Mouse (Mus musculus) bone marrow, adult 2 months (tissue): Measurements from ENCODE around the gene Frs3. TPM values are rescaled to one million over a fixed set of nuclear protein-coding genes. Genes with fewer than 3 reads are reported as not detected.

ENCODE experiments used
- H3K27ac ChIP-seq: fragments of 200-500 bp; 2 replicates; pipeline ENCODE4 v1.5.1; 2012; ENCODE audit warnings: low read depth, mild to moderate bottlenecking, control low read depth, inconsistent platforms, low read length; ENCODE audit not compliant: control insufficient read depth, poor library complexity, insufficient read depth
- H3K4me1 ChIP-seq: fragments of 200-500 bp; 2 replicates; pipeline ENCODE4 v1.6.1; 2011; ENCODE audit warnings: low read length; ENCODE audit not compliant: control insufficient read depth, insufficient read depth
- H3K4me3 ChIP-seq: fragments of 200-500 bp; replicated peaks from 2 replicates; pipeline ENCODE3; 2011; ENCODE audit warnings: mild to moderate bottlenecking, low read depth, low read length, control low read depth; ENCODE audit not compliant: control insufficient read depth
- CTCF ChIP-seq: fragments of 200-500 bp; IDR thresholded peaks from 2 replicates; pipeline ENCODE4 v1.5.1; 2011; ENCODE audit warnings: low read length, control low read depth; ENCODE audit not compliant: control insufficient read depth, insufficient read depth
- POLR2A ChIP-seq: fragments of 200-500 bp; IDR thresholded peaks from 2 replicates; pipeline ENCODE4 v1.6.1; 2011; ENCODE audit warnings: low read depth, mild to moderate bottlenecking, control low read depth, low read length, borderline replicate concordance; ENCODE audit not compliant: control insufficient read depth
- WGBS: fragments of 180-500 bp; shearing (Covaris S2); methylation state at CpG from one replicate; pipeline ENCODE4 v1.1.7; 2018; 5-methylcytosine and 5-hydroxymethylcytosine counted together
- polyA plus RNA-seq: library from polyadenylated mRNA; stranded (reverse); fragments of >200 nt; gene quantifications from 2 replicates; pipeline ENCODE4 v1.2.4, GENCODE M21; 2011; ENCODE audit warnings: low replicate concordance; ENCODE audit not compliant: missing spikeins, insufficient read depth, insufficient read length

The Frs3 gene
- polyA plus RNA-seq, 1 experiment: not detected

DNA sequence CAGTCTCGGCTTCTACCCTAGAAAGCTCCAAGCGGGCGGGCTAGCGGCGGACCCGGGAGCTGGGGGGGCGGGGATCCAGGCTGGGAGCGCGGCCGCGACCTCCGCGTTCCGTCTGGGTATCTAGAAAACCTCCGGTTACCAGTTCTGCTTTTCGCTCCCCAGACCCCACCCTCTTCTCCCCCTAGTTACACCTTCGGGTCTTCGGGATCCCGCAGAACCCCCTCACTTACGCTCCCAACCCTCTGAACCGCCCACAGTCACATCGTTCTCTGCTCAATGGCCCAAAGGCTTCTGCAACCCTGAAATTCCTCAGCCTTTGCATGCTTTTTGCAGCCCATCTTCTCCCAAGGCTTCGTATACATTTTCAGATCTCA lies 6.5 kb downstream of the Frs3 start:
- no peak for TF ChIP-seq POLR2A
- TF ChIP-seq CTCF: no peak
- Histone ChIP-seq H3K4me3 (peak overlapping the region; percentile 9), H3K27ac (no peak overlapping the region; the same call in 1 of the 2 replicates), H3K4me1 (no peaks in the 10 kb centered on the region)
- under 1% methylated on average over 23 of the region's 23 CpGs for WGBS

DNA sequence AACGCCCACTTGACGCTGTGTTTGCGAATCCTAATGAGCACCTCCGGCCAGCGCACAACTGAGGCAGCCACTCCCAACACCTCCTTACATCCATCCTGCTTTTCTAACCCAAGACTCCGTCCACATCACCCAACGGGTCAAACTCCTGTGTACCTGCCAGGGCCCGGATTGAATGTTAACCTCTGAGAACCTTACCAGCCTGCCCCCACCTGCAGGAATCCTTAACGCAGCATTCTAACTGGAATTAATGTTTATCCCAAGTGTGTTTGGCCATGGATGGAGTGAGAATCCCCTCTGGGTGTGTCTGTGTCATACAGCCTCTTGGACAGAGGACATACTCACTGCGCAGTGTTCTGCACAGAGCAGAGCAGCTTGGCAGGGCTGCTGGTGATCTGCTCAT lies 9.3 kb downstream of the Frs3 start:
- Histone ChIP-seq H3K4me1 (no peaks in the 10 kb centered on the region), H3K4me3 (no peak overlapping the region), H3K27ac (no peak overlapping the region)
- WGBS: 88% methylated on average over 10 of the region's 10 CpGs
- TF ChIP-seq CTCF (no peak), POLR2A (no peak)

- 78% methylated on average over 2 of the region's 2 CpGs for WGBS
- no peak for TF ChIP-seq POLR2A
- no peak for TF ChIP-seq CTCF
- no peaks in the 10 kb centered on the region for H3K4me1 ChIP-seq
These were observed 10.2 kb downstream of the Frs3 start for GRCm38 (mm10) chr17:47699055-47699454.

DNA sequence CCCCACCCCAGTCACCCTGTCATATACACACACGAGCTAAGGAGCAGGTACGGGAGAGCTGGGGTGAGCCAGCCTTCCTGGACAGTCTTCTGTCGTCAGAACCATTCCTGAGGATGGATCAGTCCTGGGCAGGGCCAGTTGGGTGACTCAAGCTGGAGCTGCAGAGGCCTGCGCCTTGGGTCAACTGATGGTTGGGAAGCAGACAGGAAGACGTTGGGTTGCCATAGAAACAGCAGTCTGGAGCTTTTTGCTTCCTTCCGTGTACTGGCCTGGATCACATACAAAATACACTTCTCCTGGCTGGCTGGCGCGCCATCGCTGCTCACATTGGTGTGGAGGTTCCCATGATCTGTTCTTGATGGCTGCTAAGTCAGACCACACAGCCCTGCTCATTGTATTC lies 13.0 kb downstream of the Frs3 start:
- peak; percentile 16; the same call in 1 of the 2 replicates for TF ChIP-seq POLR2A
- TF ChIP-seq CTCF: no peak
- Histone ChIP-seq H3K27ac (no peak overlapping the region), H3K4me3 (no peak overlapping the region), H3K4me1 (no peaks in the 10 kb centered on the region)
- 75% methylated on average over 9 of the region's 9 CpGs for WGBS

More at GRCm38 (mm10) chr17:47699055-47699454, 10.2 kb downstream of the Frs3 start:
- Histone ChIP-seq H3K4me3 (no peak overlapping the region), H3K27ac (no peak overlapping the region)

GRCm38 (mm10) chr17:47702548-47703345 lies 13.9 kb downstream of the Frs3 start:
- 81% methylated on average over 28 of the region's 28 CpGs for WGBS
- TF ChIP-seq POLR2A: no peak
- TF ChIP-seq CTCF: no peak
- Histone ChIP-seq H3K4me1 (no peaks in the 10 kb centered on the region), H3K4me3 (no peak overlapping the region), H3K27ac (no peak overlapping the region)

DNA sequence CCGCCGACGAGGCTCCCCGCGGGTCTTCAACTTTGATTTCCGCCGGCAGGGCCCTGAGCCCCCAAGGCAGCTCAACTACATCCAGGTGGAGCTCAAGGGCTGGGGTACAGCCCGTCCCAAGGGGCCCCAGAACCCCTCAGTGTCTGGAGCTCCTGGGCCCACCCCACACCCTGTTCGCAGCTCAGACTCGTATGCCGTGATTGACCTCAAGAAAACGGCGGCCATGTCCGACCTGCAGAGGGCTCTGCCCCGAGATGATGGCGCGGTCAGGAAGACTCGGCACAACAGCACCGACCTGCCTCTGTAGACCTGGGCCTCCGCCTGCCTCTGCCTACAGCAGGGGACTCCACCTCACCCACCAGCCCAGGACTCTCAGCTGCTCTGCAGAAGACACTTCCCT lies 14.7 kb downstream of the Frs3 start:
- WGBS: 76% methylated on average over 20 of the region's 20 CpGs
- no peak for TF ChIP-seq CTCF
- no peak for TF ChIP-seq POLR2A
- H3K27ac ChIP-seq: no peak overlapping the region
- no peaks in the 10 kb centered on the region for H3K4me1 ChIP-seq
- H3K4me3 ChIP-seq: no peak overlapping the region

- TF ChIP-seq POLR2A: no peak
- no peak for TF ChIP-seq CTCF
- WGBS: 69% methylated on average over 4 of the region's 4 CpGs
- H3K4me3 ChIP-seq: no peak overlapping the region
- no peak overlapping the region for H3K27ac ChIP-seq
- H3K4me1 ChIP-seq: no peaks in the 10 kb centered on the region
These were observed 15.9 kb downstream of the Frs3 start for GRCm38 (mm10) chr17:47704692-47705091.

DNA sequence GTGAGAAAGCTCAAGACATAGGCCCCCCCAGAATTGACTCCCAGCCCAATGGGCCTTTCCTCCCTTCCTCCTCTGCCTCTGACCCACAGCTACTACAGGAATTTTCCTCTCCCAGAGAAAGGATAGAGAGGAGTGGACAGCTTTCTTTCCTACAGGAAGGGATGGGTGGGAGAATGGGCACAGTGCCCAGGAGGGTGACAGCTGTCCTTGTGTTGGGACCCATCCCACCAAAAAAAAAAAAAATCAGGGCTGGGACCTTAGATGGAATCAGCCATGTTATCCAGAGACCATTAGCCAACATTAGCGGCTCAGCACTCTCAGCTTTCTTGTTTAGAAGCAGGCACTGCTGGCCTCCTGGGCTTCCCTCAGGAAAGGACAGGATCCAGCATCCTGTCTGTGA lies 17.4 kb downstream of the Frs3 start:
- 81% methylated on average over 1 of the region's 1 CpGs for WGBS
- Histone ChIP-seq H3K27ac (no peak overlapping the region), H3K4me3 (no peak overlapping the region), H3K4me1 (no peaks in the 10 kb centered on the region)
- TF ChIP-seq POLR2A (no peak), CTCF (no peak)
